Mouse (Mus musculus) CH12.LX (cell line): ENCODE results near the gene Kpnb1.

Source experiments
- CHD2 ChIP-seq: IDR thresholded peaks from 2 replicates; pipeline ENCODE4 v1.6.1; 2011; ENCODE audit warnings: low read length, improper control_type of control experiment
- MAFK ChIP-seq: IDR thresholded peaks from 2 replicates; pipeline ENCODE4 v1.6.1; 2011; ENCODE audit warnings: low read length, improper control_type of control experiment; ENCODE audit not compliant: insufficient replicate concordance
- NELFE ChIP-seq: IDR thresholded peaks from 2 replicates; pipeline ENCODE4 v1.6.1; 2011; ENCODE audit warnings: low read depth, low read length, improper control_type of control experiment
- POLR2AphosphoS2 ChIP-seq: IDR thresholded peaks from 2 replicates; pipeline ENCODE4 v1.6.1; 2011; ENCODE audit warnings: low read depth, low read length, improper control_type of control experiment
- TCF12 ChIP-seq: IDR thresholded peaks from 2 replicates; pipeline ENCODE4 v1.6.1; 2014; ENCODE audit warnings: low read depth, mild to moderate bottlenecking, inconsistent platforms, low read length, improper control_type of control experiment

- TF ChIP-seq TCF12 (0 out of 2 replicates have a peak, but pooled peaks have one; percentile 10), POLR2AphosphoS2 (no peak), CHD2 (no peak; the same call in 1 of the 2 replicates), MAFK (no peak), NELFE (no peak)
Observed at GRCm38 (mm10) chr11:97133270-97133669, 54.4 kb downstream of the Kpnb1 start.
